Mouse (Mus musculus): ENCODE results near the gene Plagl1.
"Not testable (repeated sequence)": the region's sequence is repeated elsewhere in the genome, so short reads cannot be mapped to it uniquely, and the experiment has no call there.

Plagl1 gene

DNA sequence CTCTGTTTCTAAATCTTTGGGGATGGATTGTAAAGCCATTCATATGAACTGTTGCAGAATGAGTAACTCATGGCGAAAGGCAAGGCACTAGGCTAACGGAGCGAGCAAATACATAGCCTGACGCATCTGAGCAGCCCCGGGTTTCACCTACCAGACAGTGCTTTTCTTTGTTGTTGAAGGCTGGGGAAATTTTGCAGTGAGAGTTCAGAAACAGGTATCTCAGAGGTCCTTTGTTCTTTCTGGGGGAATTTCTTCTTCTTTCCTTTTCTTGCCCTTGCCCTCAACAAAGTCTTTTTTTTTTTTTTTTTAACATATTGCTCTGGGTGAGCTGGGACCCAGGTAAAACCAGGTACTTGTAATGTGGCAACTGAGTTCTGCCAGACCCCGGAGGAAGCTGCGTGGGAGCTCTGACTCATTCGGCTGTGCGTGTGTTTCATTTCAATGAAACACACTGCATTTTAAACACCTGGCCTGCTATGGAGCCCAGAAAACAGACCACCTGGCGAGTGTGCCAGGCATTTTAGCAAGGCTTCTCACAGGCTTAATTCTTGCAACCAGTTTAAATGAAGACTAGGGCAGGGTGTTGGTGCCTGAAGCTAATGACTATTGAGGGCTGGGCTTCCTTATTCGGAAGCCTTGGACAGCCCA is at the start of gene Plagl1:
Gene Plagl1 (plus strand): TSS at position 484 of the 648 bp plus-strand sequence.
- no peak for DNase-seq (ENCODE audit: low spot score)

DNA sequence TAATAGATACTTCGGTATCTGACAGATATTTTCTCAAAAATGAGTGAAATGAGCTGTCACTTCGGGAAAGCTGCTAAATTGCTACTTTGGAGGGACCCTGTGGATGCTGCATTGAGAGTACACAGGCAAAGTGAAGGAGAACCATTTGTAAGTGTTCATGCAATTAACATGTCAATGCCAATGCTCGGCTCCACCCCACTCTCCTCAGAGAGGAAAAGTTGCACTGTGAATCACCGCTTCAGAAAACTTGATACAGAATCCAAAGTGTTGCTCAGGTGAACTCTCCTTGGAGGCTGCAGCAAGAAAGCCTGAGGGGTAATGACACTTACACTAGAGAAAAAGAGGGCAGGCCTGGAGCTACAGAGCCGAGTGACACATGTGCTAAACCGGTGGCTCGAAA is 46.3 kb upstream of the Plagl1 start:
- no peak for DNase-seq (ENCODE audit: low spot score)

DNA sequence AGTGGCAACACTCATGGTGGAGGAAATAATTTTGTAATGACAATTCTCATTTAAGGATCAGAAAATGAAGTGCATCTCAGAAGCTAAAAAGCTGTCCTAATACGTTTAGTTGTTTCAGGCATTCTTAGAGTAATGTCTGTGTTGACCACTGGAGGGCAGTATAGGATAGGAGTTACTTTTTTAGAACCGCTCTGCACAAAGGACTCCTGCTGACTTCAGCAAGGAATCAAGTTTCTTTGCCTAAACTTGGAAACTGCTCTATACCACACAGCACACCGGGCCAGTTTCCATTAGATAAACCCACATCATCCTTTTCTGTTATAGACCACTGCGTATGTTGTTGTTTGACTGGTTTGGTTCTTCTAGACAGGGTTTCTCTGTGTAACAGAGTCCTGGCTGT is 43.7 kb upstream of the Plagl1 start:
- peak; percentile 82 for DNase-seq (ENCODE audit: low spot score)

DNA sequence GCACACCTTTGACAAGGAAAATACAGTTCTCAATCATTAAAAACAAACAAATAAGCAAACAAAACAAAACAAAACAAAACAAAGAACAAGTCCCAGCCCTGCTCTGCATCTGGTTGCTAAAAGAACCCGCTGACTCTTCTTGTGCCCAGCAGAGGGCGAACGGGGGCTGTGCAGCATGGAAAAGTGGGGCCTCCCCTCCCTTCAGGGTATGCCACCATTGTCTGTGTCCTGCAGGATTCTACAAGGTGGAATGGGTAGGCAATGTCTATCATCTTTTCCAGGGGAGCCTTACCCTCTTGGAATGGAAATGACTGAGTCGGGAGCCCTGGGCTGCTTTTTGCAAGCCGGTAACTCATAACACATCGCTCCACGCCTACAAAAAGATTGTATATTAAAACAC is 41.8 kb upstream of the Plagl1 start:
- no peak for DNase-seq (ENCODE audit: low spot score)

DNA sequence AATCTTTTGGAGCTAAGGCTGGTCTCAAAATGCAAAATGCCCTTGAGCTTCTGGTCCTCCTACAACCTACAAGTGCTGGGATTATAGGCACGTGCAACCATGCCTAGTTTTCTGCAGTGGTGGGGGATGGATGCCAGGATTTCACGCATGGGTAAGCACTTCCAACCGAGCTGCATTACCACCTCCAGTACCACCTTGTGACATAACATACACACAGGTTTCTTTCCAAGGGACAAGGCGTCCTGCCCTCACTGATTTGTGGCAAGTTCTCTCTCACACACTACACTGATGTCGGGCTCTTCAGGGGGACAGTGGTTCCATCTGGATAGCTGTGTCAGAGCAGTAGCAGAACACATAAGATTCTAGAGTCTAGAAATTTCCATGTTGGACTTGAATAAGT is 41.3 kb upstream of the Plagl1 start:
- DNase-seq (ENCODE audit: low spot score): no peak

DNA sequence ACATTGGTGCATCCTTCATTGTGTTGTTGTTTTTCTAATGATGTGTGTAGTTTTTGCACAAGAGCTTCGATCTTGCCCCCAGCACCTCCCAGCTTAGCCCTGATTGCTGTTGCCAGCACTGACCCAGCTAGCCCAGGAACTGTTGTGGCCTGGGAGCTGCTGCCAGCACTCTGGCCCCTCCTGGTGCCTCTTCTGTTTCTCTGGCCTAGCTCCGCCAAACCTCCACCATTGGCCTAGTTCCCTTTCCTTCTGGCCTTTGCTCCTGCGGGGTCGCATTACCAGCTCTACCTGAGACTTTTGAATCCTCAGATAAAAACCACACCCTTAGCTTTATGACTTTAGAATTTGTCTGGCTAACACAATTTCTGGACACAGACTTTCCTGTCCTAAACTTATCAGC is 38.2 kb upstream of the Plagl1 start:
- no peak for DNase-seq (ENCODE audit: low spot score)

DNA sequence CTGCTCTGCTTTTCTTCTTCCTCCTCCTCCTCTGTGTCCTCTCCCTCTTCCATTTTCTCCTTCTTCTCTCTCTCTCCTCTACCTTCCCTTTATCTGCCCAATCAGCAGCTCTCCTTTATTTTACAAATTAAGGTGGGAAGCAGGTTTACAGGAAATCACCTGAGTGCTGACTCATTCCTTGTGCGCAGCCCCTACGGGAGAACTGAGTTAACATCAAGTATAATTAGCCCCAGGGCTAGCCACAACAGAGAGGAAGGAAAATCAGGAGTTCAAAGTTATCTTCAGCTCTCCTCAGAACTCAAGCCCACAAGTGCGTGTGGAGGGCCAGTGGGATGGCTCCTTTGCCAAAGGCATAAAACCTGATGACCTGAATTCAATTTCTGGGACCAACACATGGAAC is 36.3 kb upstream of the Plagl1 start:
- DNase-seq (ENCODE audit: low spot score): not testable (repeated sequence)

DNA sequence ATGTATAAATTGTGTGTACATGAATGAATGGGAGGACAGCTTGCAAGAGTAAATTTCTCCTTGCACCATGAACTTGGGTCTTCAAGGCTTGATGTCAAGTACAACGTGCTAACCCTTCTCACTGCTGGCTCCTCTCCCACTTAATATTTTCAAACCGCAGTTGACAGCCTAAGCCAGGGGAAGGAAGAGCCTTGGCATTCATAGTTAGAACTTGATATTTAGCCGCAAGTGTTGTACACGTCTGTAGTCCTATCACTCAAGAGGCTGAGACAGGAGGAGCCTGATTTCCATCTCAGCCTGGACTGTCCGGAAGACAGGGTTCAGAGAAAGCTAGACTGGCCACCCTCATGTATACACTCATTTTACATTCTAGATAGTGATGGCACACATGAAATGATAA is 32.6 kb upstream of the Plagl1 start:
- no peak for DNase-seq (ENCODE audit: low spot score)

DNA sequence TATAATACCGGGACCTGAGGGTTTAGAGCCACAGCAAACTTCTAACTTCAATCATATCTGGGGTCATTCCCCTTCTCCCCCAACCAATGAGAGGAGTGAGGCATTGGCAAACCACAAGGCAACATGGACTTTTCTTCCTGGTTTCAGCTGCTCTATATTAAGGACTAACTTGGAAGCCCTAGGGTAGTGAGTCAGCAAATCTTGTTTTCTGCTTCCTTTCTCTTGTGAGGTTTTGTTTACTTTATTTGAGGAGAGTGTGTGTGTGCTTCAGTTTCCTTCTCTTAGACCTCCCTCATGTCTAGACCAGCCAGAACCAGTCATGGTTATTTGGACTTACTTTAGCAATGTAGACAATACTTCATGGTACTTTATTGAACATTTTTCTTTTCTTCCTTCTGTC is 32.1 kb upstream of the Plagl1 start:
- no peak for DNase-seq (ENCODE audit: low spot score)

DNA sequence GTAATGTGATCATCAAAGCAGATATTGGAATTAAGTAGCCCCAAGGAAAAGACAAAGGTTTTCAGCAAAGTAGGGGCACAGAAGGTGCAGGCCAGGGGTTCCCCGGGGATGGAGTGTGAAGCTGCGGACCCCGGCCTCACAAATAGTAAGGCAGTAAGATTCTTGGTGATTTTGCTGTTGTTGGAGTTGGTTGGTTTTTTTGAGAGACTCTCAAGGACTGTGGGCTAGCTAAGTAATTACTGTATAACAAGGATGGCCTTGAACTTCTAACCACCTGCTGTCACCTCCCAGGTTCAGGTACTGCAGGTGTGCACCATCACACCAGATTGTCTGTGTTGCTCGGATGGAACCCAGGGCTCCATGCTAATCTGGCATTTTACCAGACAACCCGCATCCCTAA is 30.9 kb upstream of the Plagl1 start:
- DNase-seq (ENCODE audit: low spot score): no peak

DNA sequence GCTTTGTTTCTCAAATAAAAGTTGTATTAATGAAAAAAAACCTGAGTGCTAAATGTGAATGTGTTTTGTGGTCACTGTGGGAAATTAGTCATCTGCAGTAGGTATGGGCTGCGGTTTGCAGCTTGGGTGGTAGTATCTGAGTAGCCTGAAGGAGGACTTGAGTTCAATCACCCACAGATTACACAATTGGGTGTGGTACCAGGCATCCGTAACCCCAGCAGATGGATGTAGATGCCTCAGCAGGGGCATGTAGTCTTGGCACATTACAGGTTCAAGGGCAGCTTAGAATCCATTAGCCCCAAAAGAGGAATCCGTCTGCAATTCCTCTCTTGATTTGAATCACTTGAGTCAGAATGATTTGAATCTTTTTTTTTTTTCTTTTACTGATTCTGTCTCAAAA is 25.0 kb upstream of the Plagl1 start:
- DNase-seq (ENCODE audit: low spot score): no peak

DNA sequence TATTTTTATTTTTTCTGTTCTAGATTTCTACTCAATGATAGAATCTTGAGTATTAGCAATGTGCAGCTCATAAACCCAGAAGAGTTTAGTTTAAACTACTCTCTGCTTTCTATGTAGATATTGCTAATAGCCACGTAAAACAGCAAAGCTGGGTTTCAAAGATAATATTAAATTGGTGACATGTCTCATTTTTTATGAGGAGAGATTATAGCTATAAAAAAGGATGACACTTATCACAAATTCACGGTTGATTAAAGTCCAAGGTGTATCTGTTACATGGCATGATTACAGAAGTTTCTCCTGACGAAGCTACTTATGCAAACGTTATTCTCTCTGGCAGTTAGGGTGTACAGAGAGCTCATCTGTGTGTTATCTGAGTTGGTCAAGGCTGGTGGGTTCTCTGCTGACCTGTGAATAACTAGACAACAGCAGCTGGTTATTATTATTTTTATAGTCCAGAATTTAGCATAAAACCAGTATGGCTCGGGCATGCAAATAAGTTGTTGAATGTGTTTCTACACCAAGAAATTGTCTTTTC is 20.6 kb upstream of the Plagl1 start:
- DNase-seq (ENCODE audit: low spot score): no peak

DNA sequence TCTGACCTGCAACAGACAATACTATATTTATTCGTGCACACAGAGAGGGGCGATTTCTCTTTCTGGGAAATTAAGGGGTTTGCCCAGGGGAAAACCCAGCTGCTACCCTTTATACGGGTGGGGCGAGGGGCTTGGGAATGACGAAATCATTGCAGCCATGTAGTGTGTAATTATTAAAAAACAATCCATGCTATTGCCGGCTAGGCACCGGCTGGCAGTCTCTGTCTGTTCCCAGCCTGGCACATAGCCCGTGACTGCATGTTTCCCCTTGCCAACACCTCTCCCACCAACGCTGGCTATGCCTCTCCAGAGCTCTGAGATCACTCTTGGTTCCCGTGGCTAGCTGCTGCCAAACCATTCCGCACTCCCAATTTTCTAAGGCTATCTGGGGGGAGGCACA is 15.6 kb upstream of the Plagl1 start:
- DNase-seq (ENCODE audit: low spot score): no peak

DNA sequence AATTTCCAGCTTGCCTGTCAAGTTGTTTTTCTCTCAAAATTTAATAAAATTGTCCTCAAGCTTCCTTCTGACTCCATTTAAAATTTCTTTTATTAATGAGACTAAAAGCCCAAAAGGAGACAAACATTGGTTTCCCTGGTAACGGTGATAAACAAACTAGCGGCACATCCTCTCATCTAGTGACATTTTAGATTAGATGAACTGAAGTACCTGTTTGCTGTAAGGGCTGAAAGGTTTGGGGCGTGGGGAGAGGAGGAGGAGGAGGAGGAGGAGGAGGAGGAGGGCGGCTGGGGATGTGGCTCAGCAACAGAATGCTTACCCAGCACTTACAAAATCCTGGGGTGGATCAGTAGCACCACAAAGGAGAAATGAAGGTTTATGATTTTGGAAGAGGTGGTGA is 12.5 kb upstream of the Plagl1 start:
- no peak for DNase-seq (ENCODE audit: low spot score)

DNA sequence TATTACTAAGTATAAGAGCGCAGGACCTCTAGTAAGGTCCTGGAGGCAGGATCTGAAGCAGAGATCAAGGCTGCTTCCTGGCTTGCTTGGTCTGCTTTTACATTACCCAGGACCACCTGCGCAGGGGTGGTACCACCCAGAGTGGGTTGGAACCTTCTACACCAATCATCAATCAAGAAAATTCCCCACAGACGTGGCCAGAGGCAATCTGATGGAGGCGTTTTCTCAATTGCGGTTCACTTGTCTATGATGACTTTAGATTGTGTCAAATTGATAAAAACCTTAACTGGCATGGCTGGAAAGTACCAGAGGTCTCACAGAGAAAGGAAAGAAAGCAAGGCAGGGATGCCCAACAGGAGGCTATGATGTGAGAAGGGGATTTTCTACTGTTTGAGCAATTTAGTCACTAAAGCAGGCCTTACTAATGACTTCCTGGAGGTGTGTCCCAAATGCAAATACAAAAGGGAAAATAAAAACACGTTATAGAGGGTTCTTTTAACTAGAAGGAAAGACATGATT is 3.4 kb upstream of the Plagl1 start:
- no peak for DNase-seq (ENCODE audit: low spot score)

DNA sequence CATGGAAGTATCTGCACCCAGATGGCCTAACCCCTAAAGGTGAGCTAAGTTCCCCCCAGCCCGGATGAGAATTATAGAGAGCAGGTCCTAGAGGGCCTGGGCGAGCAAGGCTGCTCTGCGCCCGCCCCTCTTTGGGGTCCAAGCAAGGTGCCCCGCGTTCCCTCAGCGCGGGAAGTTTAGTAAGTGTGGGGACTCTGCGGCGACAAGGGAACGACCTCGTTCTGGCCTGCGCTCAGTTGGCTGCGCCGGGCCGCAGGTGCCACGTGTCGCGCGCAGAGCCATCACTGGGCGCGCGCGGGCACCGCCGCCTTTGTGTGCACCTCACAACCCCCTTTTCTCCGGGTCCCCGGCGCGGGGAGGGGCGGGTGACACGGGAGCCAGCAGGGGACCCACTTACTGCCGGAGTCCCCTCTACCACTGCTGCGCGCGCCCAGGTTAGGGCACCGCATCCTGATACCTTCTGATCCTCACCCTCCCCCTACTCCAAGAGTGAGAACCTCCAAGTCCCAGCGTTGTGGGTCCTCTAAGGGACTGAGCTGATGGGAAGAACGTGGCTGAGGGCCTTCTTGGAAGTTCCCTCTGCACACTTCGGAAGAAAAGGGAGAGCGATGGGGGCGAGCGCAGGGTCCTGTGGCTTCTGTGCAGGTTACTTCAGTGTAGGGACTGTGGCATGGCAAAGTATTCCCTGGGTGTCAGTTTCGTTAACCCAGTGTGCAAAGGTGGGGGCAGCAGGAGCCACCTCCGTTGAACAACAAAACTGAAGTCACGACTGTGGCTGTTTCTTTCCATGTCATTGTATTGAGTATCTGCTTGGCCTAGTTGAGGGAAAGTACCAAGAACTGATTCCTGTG is 742 bp downstream of the Plagl1 start:
- no peak for DNase-seq (ENCODE audit: low spot score)

DNA sequence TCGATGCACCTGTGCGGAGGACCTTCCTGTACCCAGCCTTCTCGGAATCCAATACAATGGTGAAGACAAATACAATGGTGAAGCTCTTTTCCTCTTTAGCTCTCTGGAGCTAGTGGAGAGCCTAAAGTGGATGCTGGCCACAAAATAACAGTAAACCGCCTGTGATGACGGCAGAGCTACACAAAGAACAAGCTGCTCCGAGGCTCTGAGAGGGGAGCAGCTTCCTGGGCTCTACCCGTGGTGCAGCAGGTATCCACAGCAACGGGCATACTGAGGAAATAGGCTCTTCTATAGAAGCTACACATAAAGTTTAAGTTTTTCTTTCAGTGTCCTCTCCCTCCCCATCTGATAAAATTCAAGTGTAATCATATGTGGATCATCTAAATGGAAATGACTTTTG is 2.1 kb downstream of the Plagl1 start:
- DNase-seq (ENCODE audit: low spot score): no peak

DNA sequence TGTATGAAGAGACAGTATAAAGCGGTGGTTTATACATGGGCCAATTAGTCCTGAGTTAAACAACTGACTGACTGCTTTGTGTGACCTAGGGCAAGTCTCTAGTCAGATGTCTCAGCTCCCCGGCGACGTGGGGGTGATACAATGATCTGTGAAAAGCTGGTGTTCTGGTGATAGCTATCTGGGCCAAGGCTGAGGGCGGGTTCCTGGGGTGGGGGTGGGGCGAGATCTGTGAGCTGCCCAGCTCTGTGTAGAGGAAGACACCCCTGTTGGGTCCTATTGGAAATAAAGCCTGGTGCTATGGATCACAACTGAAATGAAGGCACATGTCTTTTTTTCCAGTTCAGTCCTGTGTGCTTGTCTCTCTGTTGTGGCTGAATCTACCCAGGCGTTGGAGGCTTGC is 3.2 kb downstream of the Plagl1 start:
- no peak for DNase-seq (ENCODE audit: low spot score)

DNA sequence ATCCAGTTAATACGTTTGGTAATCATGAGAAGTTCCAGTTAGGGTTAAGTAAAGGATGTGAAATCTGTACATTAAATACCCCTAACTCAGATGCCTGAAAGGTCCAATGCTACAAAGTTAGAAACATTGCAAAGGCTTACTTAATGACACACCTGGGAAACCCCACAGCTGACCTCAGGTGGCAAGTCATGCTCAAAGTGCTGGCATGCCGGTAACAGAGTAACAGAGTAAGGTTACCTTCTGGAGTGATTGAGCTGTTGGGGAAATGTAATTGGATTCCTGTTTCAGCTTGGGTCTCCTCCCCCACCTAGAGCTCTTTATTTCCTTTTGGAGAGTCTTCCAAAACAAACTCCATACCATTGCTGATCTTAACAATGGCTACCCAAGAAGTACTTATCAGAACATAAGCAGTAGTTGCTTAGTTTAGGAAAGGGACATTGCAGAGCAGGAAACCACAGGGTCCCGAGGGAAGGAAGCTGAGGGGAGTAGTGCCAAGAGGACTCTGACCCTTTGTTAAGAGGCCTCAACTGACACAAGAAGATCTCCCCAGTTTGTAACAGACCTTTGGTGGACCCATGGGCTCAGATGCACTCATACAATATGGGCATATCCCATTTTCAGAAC is 4.9 kb downstream of the Plagl1 start:
- DNase-seq (ENCODE audit: low spot score): no peak

DNA sequence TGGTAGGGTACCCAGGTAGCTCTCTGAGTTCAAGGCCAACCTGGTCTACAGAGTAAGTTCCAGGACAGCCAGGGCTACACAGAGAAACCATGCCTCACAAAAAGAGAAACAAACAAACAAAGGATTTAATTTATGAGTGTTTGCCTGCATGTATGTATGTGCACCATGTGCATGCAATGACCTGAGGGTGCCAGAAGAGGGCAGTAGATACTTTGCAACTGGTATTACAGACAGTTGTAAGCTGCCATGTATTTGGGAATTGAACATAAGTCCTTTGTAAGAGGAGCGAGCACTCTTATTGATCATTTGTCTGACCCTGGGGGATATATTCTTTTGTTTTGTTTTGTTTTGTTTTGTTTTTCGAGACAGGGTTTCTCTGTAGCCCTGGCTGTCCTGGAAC is 10.7 kb downstream of the Plagl1 start:
- no peak for DNase-seq (ENCODE audit: low spot score)

DNA sequence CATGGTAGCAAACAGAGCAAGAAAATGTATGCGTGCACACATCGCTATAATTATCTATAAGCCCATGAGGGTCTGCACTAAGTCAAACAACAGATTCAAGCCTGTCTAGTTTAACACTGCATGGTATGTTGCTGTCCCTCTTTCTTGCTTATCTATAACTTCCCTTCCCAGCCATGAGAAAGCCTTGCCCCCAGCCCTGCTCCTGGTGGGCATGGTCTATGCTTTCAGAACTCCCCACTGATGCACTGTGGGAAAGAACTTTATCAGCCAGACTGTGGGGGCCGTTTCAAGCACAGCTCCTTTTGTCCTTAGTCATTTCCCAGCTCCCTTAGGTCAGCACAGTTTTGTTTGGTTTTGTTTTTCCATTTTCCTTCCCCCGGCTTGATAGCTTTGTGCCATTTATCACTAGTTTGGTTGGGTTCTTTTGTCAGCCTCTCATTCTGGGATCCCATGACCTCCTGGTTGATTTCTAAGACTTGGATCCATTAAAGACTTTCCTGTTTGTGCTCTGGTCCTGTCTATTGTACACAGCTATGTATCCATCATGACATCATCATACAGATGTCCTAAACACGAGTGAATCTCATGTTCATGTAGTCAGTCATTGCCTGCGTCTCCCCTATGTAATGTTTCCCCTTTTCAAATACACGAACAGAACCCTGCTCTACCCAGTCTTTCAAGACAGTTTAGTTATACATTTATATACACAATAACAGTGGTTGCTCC is 16.7 kb downstream of the Plagl1 start:
- no peak for DNase-seq (ENCODE audit: low spot score)

DNA sequence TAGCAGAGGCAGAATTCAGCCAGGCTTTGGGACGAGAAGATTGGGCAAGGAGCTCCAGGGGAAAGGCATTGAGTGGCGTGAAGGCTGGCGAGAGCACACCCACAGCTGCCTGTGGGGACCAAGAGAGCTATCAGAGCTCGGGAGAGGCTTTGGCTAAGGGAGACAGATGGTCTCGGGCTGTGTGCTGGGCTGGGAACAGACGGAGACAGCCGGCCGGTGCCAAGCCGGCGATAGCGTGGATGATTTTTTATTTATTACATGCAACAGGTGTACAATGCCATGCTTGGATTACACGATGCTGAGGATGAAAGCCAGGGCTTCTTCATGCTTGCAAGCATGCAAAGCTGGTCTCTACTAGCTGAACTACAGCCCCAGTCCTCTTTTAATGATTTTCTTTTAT is 22.2 kb downstream of the Plagl1 start:
- no peak for DNase-seq (ENCODE audit: low spot score)

Measured in lung, postnatal 25 days (tissue).